Mouse (Mus musculus): ENCODE measurements at regions not wholly inside any gene's neighbourhood (a gene's known extent, or its start where the extent isn't known, plus 50 kb on each side); places are given as distances from the start of the nearest gene placed in this dataset.

DNA sequence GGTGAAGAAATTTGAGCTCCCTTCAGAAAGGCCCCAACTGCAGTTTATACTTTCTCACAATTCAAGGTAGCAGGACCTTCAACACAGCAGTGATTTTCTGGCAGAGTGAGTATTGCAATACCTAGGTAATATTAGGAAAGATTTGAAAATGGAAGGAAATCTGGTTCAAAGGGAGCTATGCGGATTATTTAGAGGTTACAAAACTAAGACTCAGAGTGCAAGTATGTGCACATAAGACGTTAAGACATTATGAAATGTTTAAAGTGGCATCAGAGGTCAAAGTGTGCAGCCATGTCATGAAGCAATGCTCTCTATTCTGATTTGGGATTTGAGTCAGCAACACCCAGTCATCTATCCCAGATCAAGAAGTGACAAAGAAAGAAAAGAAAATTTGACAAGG is 164.6 kb downstream of the Ptn start:
- ATAC-seq (ENCODE audit: low TSS enrichment) = no peak

DNA sequence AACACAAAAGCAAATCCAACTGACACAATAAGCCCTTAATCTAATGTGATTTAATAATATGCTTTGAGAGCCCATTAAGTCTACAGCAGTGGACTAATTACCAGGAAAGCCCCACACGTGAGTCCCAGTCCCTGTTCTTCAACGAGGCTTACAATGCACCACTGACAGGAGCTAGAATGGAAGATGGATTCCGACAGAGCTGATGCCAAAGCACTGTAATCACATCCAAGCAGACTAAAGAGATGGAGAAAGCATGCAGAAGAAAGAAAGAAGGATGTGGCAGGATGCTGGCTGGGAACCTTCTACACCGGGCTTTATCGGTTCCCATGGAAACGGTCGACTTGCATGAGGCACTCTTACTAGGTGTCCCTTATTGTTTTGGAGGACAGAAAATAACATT is 165.1 kb downstream of the Ptn start:
- no peak for ATAC-seq (ENCODE audit: low TSS enrichment)

DNA sequence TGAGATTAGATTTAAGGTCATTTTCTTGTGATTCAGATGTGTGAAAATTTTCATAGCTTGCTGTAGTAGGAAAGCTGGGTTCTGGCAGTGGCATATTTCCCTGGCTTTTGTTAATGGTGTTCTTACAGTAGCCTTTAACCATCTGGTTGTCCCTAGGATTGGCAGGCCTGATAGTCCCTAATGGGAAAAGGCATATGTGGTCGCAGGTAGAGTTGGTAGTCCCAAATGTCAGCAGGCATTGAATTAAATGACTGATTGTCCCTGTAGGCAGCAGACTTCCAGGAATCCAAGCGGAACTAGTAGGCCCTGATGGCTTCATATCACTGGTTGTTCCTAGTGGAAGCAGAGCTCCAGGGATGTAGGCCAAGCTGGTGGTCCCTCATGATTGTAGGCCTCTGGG is 173.0 kb downstream of the Ptn start:
- ATAC-seq (ENCODE audit: low TSS enrichment) = no peak

DNA sequence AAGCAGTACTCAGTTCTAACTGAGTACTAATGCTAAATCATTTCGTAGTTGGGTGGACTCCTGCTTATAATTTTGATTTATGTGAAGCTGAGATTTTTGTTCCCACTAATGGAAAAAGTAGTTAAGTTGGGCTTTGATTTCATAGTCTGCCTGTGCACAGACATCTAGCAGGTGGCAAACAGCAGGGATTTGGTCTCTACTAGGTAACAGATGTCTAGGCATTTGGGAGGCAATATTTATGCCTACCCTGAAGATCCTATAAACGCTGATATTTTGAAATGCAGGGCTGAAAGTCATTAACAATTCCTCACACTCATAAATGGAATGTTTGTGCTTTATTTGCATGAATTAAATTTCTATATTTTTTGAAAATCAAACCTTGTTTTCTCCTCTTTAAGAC is 182.4 kb downstream of the Ptn start:
- no peak for ATAC-seq (ENCODE audit: low TSS enrichment)

DNA sequence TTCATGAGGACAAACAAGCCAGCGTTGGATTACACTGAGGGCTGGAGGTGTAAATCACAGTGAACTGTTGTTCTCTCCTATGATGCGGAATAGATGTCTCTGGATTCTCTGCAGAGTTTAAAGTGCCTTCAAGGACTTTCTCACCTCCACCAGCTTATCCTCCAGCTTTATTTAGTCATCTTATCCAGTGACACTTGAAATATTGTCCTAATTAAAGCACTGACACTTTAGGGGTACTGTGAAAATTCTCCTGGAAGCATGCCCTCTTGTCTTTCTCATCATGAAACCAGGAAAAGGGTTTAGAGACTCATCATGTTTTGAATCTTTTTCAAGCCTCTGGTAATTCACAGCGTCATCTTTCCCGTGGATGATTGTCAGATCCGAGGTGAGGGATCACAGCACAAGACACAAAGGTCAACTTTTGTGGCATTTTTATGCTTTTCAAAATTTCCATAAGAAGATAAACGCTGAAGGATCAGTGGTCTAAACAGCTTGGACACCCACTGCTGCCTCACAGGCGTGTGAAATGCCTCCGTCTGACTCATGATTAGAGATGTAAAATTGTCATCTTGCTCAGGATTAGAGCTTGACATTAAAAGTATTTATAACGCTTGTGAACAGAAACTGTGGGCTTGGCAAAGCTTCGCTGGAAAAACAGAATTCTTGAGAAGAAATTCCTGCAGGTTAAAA is 201.6 kb downstream of the Ptn start:
- ATAC-seq (ENCODE audit: low TSS enrichment) = peak; percentile 58; the same call in 1 of the 2 replicates

DNA sequence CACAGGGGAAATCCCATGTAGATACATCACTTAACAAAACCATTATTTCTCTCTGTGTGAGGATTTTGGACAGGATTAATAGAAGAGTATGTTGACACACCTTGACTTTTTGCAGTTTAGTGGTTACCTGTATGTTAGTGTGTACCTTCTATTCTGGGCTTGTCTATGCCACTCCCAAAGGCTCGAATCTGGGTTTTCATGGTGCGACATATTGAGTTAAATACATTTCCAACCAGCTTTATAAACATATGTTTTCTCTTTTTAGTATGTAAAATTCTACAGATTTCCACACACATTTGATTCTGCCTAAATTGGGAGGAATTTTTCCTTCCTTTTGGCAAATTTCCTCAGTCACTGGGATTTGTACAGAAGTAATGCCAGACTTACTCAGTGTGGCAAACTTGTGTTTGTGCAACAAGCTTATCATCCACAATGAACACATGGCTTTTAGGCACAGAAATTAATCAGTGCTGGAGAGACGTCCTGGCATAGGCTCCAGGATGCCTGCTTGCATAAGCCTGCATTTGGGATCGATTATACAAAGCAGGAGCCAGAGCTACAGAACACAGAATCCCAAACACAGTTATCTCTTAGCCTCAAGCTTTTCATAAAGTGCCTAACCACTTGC is 204.3 kb downstream of the Ptn start:
- peak; percentile 48 for ATAC-seq (ENCODE audit: low TSS enrichment)

DNA sequence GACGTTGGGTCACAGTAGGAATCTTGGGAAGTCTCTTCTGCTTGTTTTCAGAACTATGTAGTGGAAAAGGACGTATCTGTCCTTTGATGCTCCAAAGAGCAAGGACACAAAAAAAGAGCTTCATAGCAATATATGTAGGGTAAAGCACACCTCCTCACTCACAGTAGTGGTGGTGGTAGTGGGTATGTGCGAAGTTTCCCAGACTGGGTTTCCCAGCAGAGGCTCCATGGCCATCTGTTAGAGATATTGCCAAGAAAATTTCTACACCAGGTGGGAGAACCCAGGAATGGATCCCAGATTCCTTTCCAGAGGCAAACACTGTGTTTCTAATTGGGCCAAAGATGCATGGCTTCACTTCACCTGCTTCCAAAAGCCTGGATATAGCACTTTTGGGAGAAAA is 205.2 kb downstream of the Ptn start:
- ATAC-seq (ENCODE audit: low TSS enrichment) = peak; percentile 96

DNA sequence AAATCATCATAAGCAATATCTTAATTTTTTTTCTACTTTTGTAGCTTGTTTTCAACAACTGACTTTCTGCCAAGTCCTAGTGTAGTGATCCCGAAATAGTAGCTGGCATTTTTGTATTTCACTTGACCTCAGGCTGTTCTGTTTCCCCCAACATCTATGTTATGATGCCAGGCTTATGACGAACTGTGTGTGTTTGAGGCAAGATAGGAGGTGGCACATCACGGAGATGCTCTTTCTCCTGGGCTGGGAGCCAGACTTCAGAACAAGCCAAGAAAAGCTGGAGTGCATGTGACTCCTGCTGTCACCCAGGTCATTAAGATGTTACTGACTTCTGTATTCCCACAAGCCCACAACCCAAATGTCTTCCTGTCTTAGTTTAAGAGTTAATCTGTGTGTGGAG is 208.7 kb downstream of the Chrm2 start:
- ATAC-seq (ENCODE audit: low TSS enrichment) = 0 out of 2 replicates have a peak, but pooled peaks have one; percentile 47

DNA sequence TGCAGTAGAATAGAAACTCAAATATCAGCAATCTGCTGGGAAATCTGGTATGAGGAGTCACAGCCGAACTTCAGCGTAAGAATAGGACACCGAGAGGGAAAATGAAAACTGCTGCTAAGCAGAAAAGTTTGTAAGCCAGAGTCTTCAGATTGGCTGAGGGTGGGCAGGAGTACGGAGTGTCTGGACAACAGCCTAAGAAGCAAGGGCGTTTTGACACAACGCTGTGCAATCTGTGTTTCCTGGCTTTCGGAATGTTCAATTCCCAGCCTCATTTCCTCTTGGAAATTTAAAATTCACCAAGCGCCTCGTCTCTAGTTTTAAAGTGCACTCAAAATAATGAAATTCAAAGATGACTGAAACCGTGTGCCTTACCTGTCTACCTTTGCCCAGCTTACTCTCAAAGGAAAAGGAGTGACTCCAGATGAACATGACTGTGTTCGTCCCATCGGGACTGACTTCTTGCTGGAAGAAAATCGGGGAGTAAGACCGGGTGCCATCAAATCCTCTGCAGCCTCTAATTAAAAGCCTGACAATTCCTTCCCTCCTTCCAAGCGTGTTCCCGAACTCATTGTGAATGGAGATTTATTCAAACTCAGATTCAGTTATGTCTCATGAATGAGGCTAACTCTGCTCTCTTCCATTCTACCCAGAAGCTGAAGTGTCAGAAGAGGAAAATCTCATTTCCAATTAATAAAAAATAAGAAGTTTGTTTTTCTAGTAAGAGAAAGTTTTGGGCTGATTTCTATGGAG is 203.2 kb downstream of the Chrm2 start:
- peak; percentile 78 for ATAC-seq (ENCODE audit: low TSS enrichment)

DNA sequence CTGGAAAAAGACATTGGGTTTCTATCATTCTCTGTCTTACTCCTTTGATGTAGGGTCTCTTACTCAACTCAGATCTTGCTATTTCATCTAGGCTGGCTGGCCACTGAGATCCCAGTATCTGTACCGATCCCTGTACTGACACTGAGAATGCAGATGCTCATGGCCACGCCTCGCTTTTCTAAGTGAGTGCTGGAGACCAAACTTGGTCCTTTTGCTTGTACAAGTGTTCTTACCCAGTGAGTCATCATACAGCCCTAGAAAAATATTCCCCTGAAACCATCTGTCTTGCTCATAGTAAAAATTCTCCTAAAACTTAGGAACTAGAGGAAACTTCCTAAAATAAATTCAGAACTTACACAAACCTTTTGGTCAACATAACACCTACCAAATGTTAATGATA is 193.2 kb downstream of the Chrm2 start:
- ATAC-seq (ENCODE audit: low TSS enrichment) = peak; percentile 80

All from frontal cortex, adult (tissue).